Mouse (Mus musculus) lung, adult 18-20 months (tissue): ENCODE data around the gene Apc2.
"Not testable (repeated sequence)": the region's sequence is repeated elsewhere in the genome, so short reads cannot be mapped to it uniquely, and the experiment has no call there.

ENCODE experiments used
- DNase-seq, 2 experiments: peaks; one replicate each; pipeline ENCODE4 v3.0.0; 2022; ENCODE audit warnings: mixed read lengths in 2 of 2

The Apc2 gene

GRCm38 (mm10) chr10:80295618-80296425 lies at the start of gene Apc2:
Gene Apc2 (plus strand): TSS chr10:80295977.
- peak; percentile 69 to 71 for DNase-seq

GRCm38 (mm10) chr10:80247849-80248248 lies 47.9 kb upstream of the Apc2 start:
- no peak for DNase-seq

- DNase-seq: not testable (repeated sequence)
Measured at GRCm38 (mm10) chr10:80248437-80248836, 47.3 kb upstream of the Apc2 start.

- DNase-seq: peak; percentile 95 to 96
Measured at GRCm38 (mm10) chr10:80248971-80249640, 46.7 kb upstream of the Apc2 start, which contains the start of gene Ndufs7. Gene Ndufs7 (plus strand): TSS chr10:80249121.

GRCm38 (mm10) chr10:80250059-80250458 lies 45.7 kb upstream of the Apc2 start:
- no peak for DNase-seq

GRCm38 (mm10) chr10:80250573-80250972 lies 45.2 kb upstream of the Apc2 start:
- DNase-seq: no peak

GRCm38 (mm10) chr10:80252011-80252410 lies 43.8 kb upstream of the Apc2 start:
- DNase-seq: no peak

- no peak for DNase-seq
Measured at GRCm38 (mm10) chr10:80252493-80253274, 43.1 kb upstream of the Apc2 start.

GRCm38 (mm10) chr10:80253551-80253950 lies 42.2 kb upstream of the Apc2 start:
- no peak for DNase-seq

- no peak for DNase-seq
Measured at GRCm38 (mm10) chr10:80254331-80255297, 41.2 kb upstream of the Apc2 start.

GRCm38 (mm10) chr10:80255881-80256535 lies 39.8 kb upstream of the Apc2 start:
- no peak for DNase-seq

- no peak for DNase-seq
Measured at GRCm38 (mm10) chr10:80257936-80258335, 37.8 kb upstream of the Apc2 start.

- no peak for DNase-seq
Measured at GRCm38 (mm10) chr10:80258752-80259462, 36.9 kb upstream of the Apc2 start.

GRCm38 (mm10) chr10:80259463-80259805 lies 36.3 kb upstream of the Apc2 start:
- DNase-seq: no peak

- DNase-seq: peak; percentile 29 to 36
Measured at GRCm38 (mm10) chr10:80259861-80260641, 35.7 kb upstream of the Apc2 start.

- peak; percentile 97 to 99 for DNase-seq
Measured at GRCm38 (mm10) chr10:80260642-80261584, 34.9 kb upstream of the Apc2 start, which contains the start of the genes Gamt and Dazap1. Gene Gamt (minus strand): TSS chr10:80261012. Gene Dazap1 (plus strand): TSS chr10:80261486.

- peak; percentile 99 for DNase-seq
Measured at GRCm38 (mm10) chr10:80261585-80261968, 34.2 kb upstream of the Apc2 start.

GRCm38 (mm10) chr10:80262169-80262568 lies 33.6 kb upstream of the Apc2 start:
- DNase-seq: no peak
